Mouse (Mus musculus): ENCODE measurements around the gene Phc3. TPM values are rescaled to one million over a fixed set of nuclear protein-coding genes. Genes with fewer than 3 reads are reported as not detected.
A peak's percentile ranks its signal among the peaks of the same experiment; 100 is the strongest.

Gene Phc3
- polyA plus RNA-seq, 1 experiment from 2014 or later, result 7.8 TPM

GRCm38 (mm10) chr3:30855604-30856458 is 113.4 kb downstream of the Phc3 start, which contains the start of gene Gpr160:
TSS of gene Gpr160 (plus strand) at chr3:30855950.
- Histone ChIP-seq H3K36me3 (ENCODE audit: insufficient read depth) (no peaks in the 10 kb centered on the region), H3K27ac (ENCODE audit: low read depth) (no peak within 1 kb of the TSS), H3K9ac (peak within 1 kb of the TSS; percentile 57), H3K4me3 (ENCODE audit: low read depth, low read length) (peak within 1 kb of the TSS; percentile 61), H3K4me1 (ENCODE audit: insufficient read depth) (no peaks in the 10 kb centered on the region), H3K27me3 (ENCODE audit: insufficient read depth, low read length) (no peaks in the 10 kb centered on the region), H3K4me2 (peak within 1 kb of the TSS; percentile 98), H3K9me3 (ENCODE audit: low read depth, low read length) (no peaks in the 10 kb centered on the region)
- WGBS, result under 1% methylated on average over 65 of the region's 75 CpGs
- ATAC-seq (ENCODE audit: insufficient read depth) (peak; percentile 91), DNase-seq (peak; percentile 72)
- TF ChIP-seq CTCF (IDR thresholded peaks at IDR 0.05; ENCODE audit: low read depth), result peak; percentile 69

GRCm38 (mm10) chr3:30853596-30853995 is 115.6 kb downstream of the Phc3 start:
- WGBS, result 70% methylated on average over 5 of the region's 5 CpGs
- H3K4me2 ChIP-seq, result no peak overlapping the region
- no peak for DNase-seq
- H3K27me3 ChIP-seq (ENCODE audit: insufficient read depth, low read length), result no peaks in the 10 kb centered on the region
- ATAC-seq (ENCODE audit: insufficient read depth), result no peak
- H3K4me3 ChIP-seq (ENCODE audit: low read depth, low read length), result no peak overlapping the region
- H3K36me3 ChIP-seq (ENCODE audit: insufficient read depth), result no peaks in the 10 kb centered on the region
- no peak for TF ChIP-seq CTCF (IDR thresholded peaks at IDR 0.05; ENCODE audit: low read depth)
- H3K4me1 ChIP-seq (ENCODE audit: insufficient read depth), result no peaks in the 10 kb centered on the region
- no peaks in the 10 kb centered on the region for H3K9me3 ChIP-seq (ENCODE audit: low read depth, low read length)
- no peak overlapping the region for H3K9ac ChIP-seq
- no peak overlapping the region for H3K27ac ChIP-seq (ENCODE audit: low read depth)

GRCm38 (mm10) chr3:30851422-30851821 is 117.8 kb downstream of the Phc3 start:
- H3K9ac ChIP-seq, result no peak overlapping the region
- no peak overlapping the region for H3K4me3 ChIP-seq (ENCODE audit: low read depth, low read length)

More at GRCm38 (mm10) chr3:30851422-30851821, 117.8 kb downstream of the Phc3 start:
- DNase-seq (no peak), ATAC-seq (ENCODE audit: insufficient read depth) (no peak)
- Histone ChIP-seq H3K9me3 (ENCODE audit: low read depth, low read length) (no peaks in the 10 kb centered on the region), H3K27me3 (ENCODE audit: insufficient read depth, low read length) (no peaks in the 10 kb centered on the region), H3K4me1 (ENCODE audit: insufficient read depth) (no peaks in the 10 kb centered on the region), H3K4me2 (no peak overlapping the region), H3K36me3 (ENCODE audit: insufficient read depth) (no peaks in the 10 kb centered on the region), H3K27ac (ENCODE audit: low read depth) (no peak overlapping the region)
- WGBS, result 64% methylated on average over 6 of the region's 6 CpGs
- TF ChIP-seq CTCF (IDR thresholded peaks at IDR 0.05; ENCODE audit: low read depth), result no peak

Other genes starting within 250 kb of the Phc3 start
- gene Samd7, start 223.1 kb downstream of the Phc3 start, polyA plus RNA-seq (2014; fragmentation: Nextera tagmentation; extraction: Ambion mirVana), result not detected in 2 replicates
- 76.4 and 94.7 TPM in 2 replicates for gene Sec62, start 176.5 kb downstream of the Phc3 start, polyA plus RNA-seq (2014; fragmentation: Nextera tagmentation; extraction: Ambion mirVana)
- 3.1 and 3.4 TPM in 2 replicates for gene Gpr160, start 113.5 kb downstream of the Phc3 start, polyA plus RNA-seq (2014; fragmentation: Nextera tagmentation; extraction: Ambion mirVana)
- gene Prkci, start 26.3 kb upstream of the Phc3 start, polyA plus RNA-seq (2014; fragmentation: Nextera tagmentation; extraction: Ambion mirVana), result 65.6 and 67.1 TPM in 2 replicates
- 24.0 and 24.6 TPM in 2 replicates for gene Skil, start 125.6 kb upstream of the Phc3 start, polyA plus RNA-seq (2014; fragmentation: Nextera tagmentation; extraction: Ambion mirVana)
- 3.4 and 3.6 TPM in 2 replicates for gene Cldn11, start 180.5 kb upstream of the Phc3 start, polyA plus RNA-seq (2014; fragmentation: Nextera tagmentation; extraction: Ambion mirVana)